In genomic region chr7:44536590-44536968, GRCm38 (mm10) we compare ENCODE assay signal across 12 mouse cellular contexts. TPM values are rescaled to one million over a fixed set of nuclear protein-coding genes. Genes with fewer than 3 reads are reported as not detected.
DNase-seq lines count a peak whose midpoint lies in the region; ATAC-seq and TF ChIP-seq lines count a peak whose summit lies in the region.
"Had no signal": no experiment of that assay in that cellular context is flagged by ENCODE, and none has a peak within 500 bp of the region (broad histone marks: within the 10 kb centered on the region; RNA-seq: fewer than 3 reads in every experiment).

No protein-coding gene starts in this region.

- no peak overlapping the region for H3K4me3 ChIP-seq in midbrain, postnatal 0 days (ENCODE audit: low read depth, low read length)
- H3K4me3 ChIP-seq in midbrain, embryonic 15.5 days = no peak overlapping the region
- H3K4me3 ChIP-seq: embryonic facial prominence, embryonic 15.5 days; limb, embryonic 10.5 days had no signal

- ATAC-seq in midbrain, postnatal 0 days (ENCODE audit: low FRiP score) = no peak
- ATAC-seq in midbrain, embryonic 15.5 days (replicated peaks) = no peak

- H3K9ac ChIP-seq in midbrain, postnatal 0 days (replicated peaks; ENCODE audit: low read length, poor library complexity, severe bottlenecking) = no peak overlapping the region
- no peak overlapping the region for H3K9ac ChIP-seq in midbrain, embryonic 15.5 days
- H3K9ac ChIP-seq: embryonic facial prominence, embryonic 15.5 days had no signal

- no peaks in the 10 kb centered on the region for H3K9me3 ChIP-seq in midbrain, postnatal 0 days (ENCODE audit: low read length)
- H3K9me3 ChIP-seq in midbrain, embryonic 15.5 days = no peaks in the 10 kb centered on the region
- H3K9me3 ChIP-seq: embryonic facial prominence, embryonic 15.5 days; limb, embryonic 10.5 days had no signal

- no peaks in the 10 kb centered on the region for H3K27me3 ChIP-seq in midbrain, postnatal 0 days (ENCODE audit: insufficient read depth, low read length)
- no peaks in the 10 kb centered on the region for H3K27me3 ChIP-seq in midbrain, embryonic 15.5 days (replicated peaks)
- H3K27me3 ChIP-seq: embryonic facial prominence, embryonic 15.5 days had no signal

- TF ChIP-seq CTCF in midbrain, postnatal 0 days (IDR thresholded peaks at IDR 0.05) = no peak

- no peaks in the 10 kb centered on the region for H3K4me1 ChIP-seq in midbrain, postnatal 0 days (ENCODE audit: insufficient read depth, low read length)
- H3K4me1 ChIP-seq in midbrain, embryonic 15.5 days = no peaks in the 10 kb centered on the region

- peak; percentile 45 to 59 for DNase-seq in frontal cortex, postnatal 36 days (ENCODE audit: low spot score in 2 of 2)
- DNase-seq in frontal cortex, postnatal 25 days (ENCODE audit: low spot score in 2 of 2) = no peak
- peak; percentile 40 for DNase-seq in midbrain, postnatal 0 days (ENCODE audit: low spot score)
- peak; percentile 23 for DNase-seq in fibroblast of lung, adult 2 months (ENCODE audit: low read depth)
- peak; percentile 69 to 84 for DNase-seq in lung, postnatal 4 days
- DNase-seq in adrenal gland, postnatal 14 days = no peak
- no peak for DNase-seq in thymus, postnatal 14 days

- WGBS in midbrain, postnatal 0 days = 92% methylated on average over 6 of the region's 6 CpGs
- 86% methylated on average over 6 of the region's 6 CpGs for WGBS in midbrain, embryonic 15.5 days

- H3K27ac ChIP-seq in midbrain, postnatal 0 days (ENCODE audit: low read depth, low read length) = no peak overlapping the region
- no peak overlapping the region for H3K27ac ChIP-seq in midbrain, embryonic 15.5 days
- H3K27ac ChIP-seq: embryonic facial prominence, embryonic 15.5 days; limb, embryonic 10.5 days; stomach, postnatal 0 days had no signal

- H3K36me3 ChIP-seq in midbrain, postnatal 0 days (ENCODE audit: insufficient read depth, low read length) = peaks cover 15% of the 10 kb centered on the region; the same call in 1 of the 2 replicates
- H3K36me3 ChIP-seq in midbrain, embryonic 15.5 days (replicated peaks) = no peaks in the 10 kb centered on the region

- H3K4me2 ChIP-seq in midbrain, postnatal 0 days (ENCODE audit: low read depth, low read length, poor library complexity, severe bottlenecking) = no peak overlapping the region
- H3K4me2 ChIP-seq in midbrain, embryonic 15.5 days = no peak overlapping the region
- H3K4me2 ChIP-seq: embryonic facial prominence, embryonic 15.5 days had no signal

RNA-seq across cellular contexts. Expression of gene Spib, which starts 4.7 kb away (rescaled TPM):
- total RNA-seq in midbrain, postnatal 0 days (2014; rRNA removed) = 0.19 TPM in 1 of 2 replicates, not detected in the other
- 0.14 TPM in 1 of 2 replicates, not detected in the other for polyA plus RNA-seq in midbrain, postnatal 0 days (2015; fragmentation: Nextera tagmentation; extraction: Ambion mirVana)
- polyA plus RNA-seq in midbrain, embryonic 15.5 days (2015; fragmentation: Nextera tagmentation; extraction: Ambion mirVana) = 0.05 TPM in 1 of 2 replicates, not detected in the other
- 3.4 and 15.4 TPM in 2 replicates for total RNA-seq in adrenal gland, postnatal 14 days (2021)
- polyA plus RNA-seq: limb, embryonic 10.5 days; neural tube, embryonic 14.5 days had no signal

RNA-seq across cellular contexts. Expression of gene Pold1, which starts 12.1 kb away (rescaled TPM):
- 12.9 and 17.5 TPM in 2 replicates for total RNA-seq in midbrain, postnatal 0 days (2014; rRNA removed)
- polyA plus RNA-seq in midbrain, postnatal 0 days (2015; fragmentation: Nextera tagmentation; extraction: Ambion mirVana) = 8.8 and 9.6 TPM in 2 replicates
- 23.8 and 25.3 TPM in 2 replicates for polyA plus RNA-seq in midbrain, embryonic 15.5 days (2015; fragmentation: Nextera tagmentation; extraction: Ambion mirVana)
- total RNA-seq in adrenal gland, postnatal 14 days (2021) = 17.5 and 28.0 TPM in 2 replicates

RNA-seq across cellular contexts. Expression of gene Mybpc2, which starts 12.1 kb away (rescaled TPM):
- total RNA-seq in midbrain, postnatal 0 days (2014; rRNA removed) = 0.27 and 0.38 TPM in 2 replicates
- polyA plus RNA-seq in midbrain, postnatal 0 days (2015; fragmentation: Nextera tagmentation; extraction: Ambion mirVana) = 0.28 and 0.34 TPM in 2 replicates
- 0.19 and 0.28 TPM in 2 replicates for polyA plus RNA-seq in midbrain, embryonic 15.5 days (2015; fragmentation: Nextera tagmentation; extraction: Ambion mirVana)
- total RNA-seq in adrenal gland, postnatal 14 days (2021) = 0.26 and 0.38 TPM in 2 replicates

RNA-seq across cellular contexts. Expression of gene Nr1h2, which starts 17.2 kb away (rescaled TPM):
- total RNA-seq in midbrain, postnatal 0 days (2014; rRNA removed) = 46.8 and 47.7 TPM in 2 replicates
- 41.2 and 48.0 TPM in 2 replicates for polyA plus RNA-seq in midbrain, postnatal 0 days (2015; fragmentation: Nextera tagmentation; extraction: Ambion mirVana)
- polyA plus RNA-seq in midbrain, embryonic 15.5 days (2015; fragmentation: Nextera tagmentation; extraction: Ambion mirVana) = 61.1 and 66.6 TPM in 2 replicates
- 105 and 114 TPM in 2 replicates for total RNA-seq in adrenal gland, postnatal 14 days (2021)

RNA-seq across cellular contexts. Expression of gene Napsa, which starts 35.6 kb away (rescaled TPM):
- total RNA-seq in midbrain, postnatal 0 days (2014; rRNA removed) = not detected in 2 replicates
- 0.79 and 0.82 TPM in 2 replicates for polyA plus RNA-seq in midbrain, postnatal 0 days (2015; fragmentation: Nextera tagmentation; extraction: Ambion mirVana)
- polyA plus RNA-seq in midbrain, embryonic 15.5 days (2015; fragmentation: Nextera tagmentation; extraction: Ambion mirVana) = 1.1 and 1.4 TPM in 2 replicates
- 2.0 and 10.4 TPM in 2 replicates for total RNA-seq in adrenal gland, postnatal 14 days (2021)

Comparison
In these comparisons a context has a peak if more than half of its experiments do, and no peak if none do; other contexts are left out.
1. DNase-seq: peak in frontal cortex, postnatal 36 days (2 of 2), midbrain, postnatal 0 days (single experiment), fibroblast of lung, adult 2 months (single experiment) and lung, postnatal 4 days (2 of 2); none in frontal cortex, postnatal 25 days (0 of 2), adrenal gland, postnatal 14 days (single experiment) and thymus, postnatal 14 days (single experiment).